Mouse (Mus musculus) heart, adult 9 months (tissue): ENCODE results near the gene Serpinb9g.
"Not testable (repeated sequence)": the region's sequence is repeated elsewhere in the genome, so short reads cannot be mapped to it uniquely, and the experiment has no call there.

Experiments used
- DNase-seq, 2 experiments: peaks; one replicate each; pipeline ENCODE4 v3.0.0; 2022; ENCODE audit warnings: low spot score in 2 of 2

The Serpinb9g gene

GRCm38 (mm10) chr13:33484490-33484889 is at the start of gene Serpinb9g:
Gene Serpinb9g, plus strand, starts transcription at chr13:33484790.
- DNase-seq = not testable (repeated sequence)

- not testable (repeated sequence) for DNase-seq
Observed at GRCm38 (mm10) chr13:33483872-33484271, 718 bp upstream of the Serpinb9g start.

GRCm38 (mm10) chr13:33524629-33525028 is 40.0 kb downstream of the Serpinb9g start:
- DNase-seq = no peak

GRCm38 (mm10) chr13:33532814-33533213 is 48.2 kb downstream of the Serpinb9g start:
- no peak for DNase-seq
